Mouse (Mus musculus) erythroblast, embryonic 14.5 days (primary cell): ENCODE measurements around the gene Gja5.
"Not testable (repeated sequence)": the region's sequence is repeated elsewhere in the genome, so short reads cannot be mapped to it uniquely, and the experiment has no call there.

ENCODE experiments used
- GATA1 ChIP-seq: IDR thresholded peaks from 2 replicates; pipeline ENCODE4 v1.6.1; 2012; ENCODE audit warnings: low read length, inconsistent platforms, mixed read lengths
- TAL1 ChIP-seq: IDR thresholded peaks from 3 replicates; pipeline ENCODE4 v1.6.1; 2012; ENCODE audit warnings: low read length, inconsistent platforms, mixed read lengths

- not testable (repeated sequence) for TF ChIP-seq GATA1, TAL1
These were observed 183.8 kb downstream of the Gja5 start for GRCm38 (mm10) chr3:97088291-97088690.
